Mouse (Mus musculus) liver, embryonic 15.5 days (tissue): ENCODE results near the gene Lmod1. TPM values are rescaled to one million over a fixed set of nuclear protein-coding genes. Genes with fewer than 3 reads are reported as not detected.

ENCODE experiments used
- ATAC-seq: fragments of 200-750 bp; cut with Nextera tagmentation; 2 replicates; pipeline ENCODE4 v1.8.0; 2017; ENCODE audit warnings: moderate number of reproducible peaks, mild to moderate bottlenecking, moderate library complexity; ENCODE audit not compliant: insufficient read depth
- H3K27ac ChIP-seq: fragments of 300-500 bp; sonication (generic); replicated peaks from 2 replicates; pipeline ENCODE4 v1.5.1; 2015; ENCODE audit warnings: mild to moderate bottlenecking, inconsistent platforms
- H3K27me3 ChIP-seq: fragments of 300-500 bp; sonication (generic); 2 replicates; pipeline ENCODE4 v1.6.1; 2015; ENCODE audit warnings: mild to moderate bottlenecking, inconsistent platforms
- H3K36me3 ChIP-seq: fragments of 300-500 bp; sonication (generic); replicated peaks from 2 replicates; pipeline ENCODE4 v1.6.1; 2015; ENCODE audit warnings: moderate library complexity, mild to moderate bottlenecking, inconsistent platforms
- H3K4me1 ChIP-seq: fragments of 300-500 bp; sonication (generic); replicated peaks from 2 replicates; pipeline ENCODE4 v1.6.1; 2015; ENCODE audit warnings: inconsistent platforms
- H3K4me2 ChIP-seq: fragments of 300-500 bp; sonication (generic); 2 replicates; pipeline ENCODE4 v1.6.1; 2015; ENCODE audit warnings: moderate library complexity, mild to moderate bottlenecking, inconsistent platforms
- H3K4me3 ChIP-seq: fragments of 300-500 bp; sonication (generic); replicated peaks from 2 replicates; pipeline ENCODE4 v1.5.1; 2015; ENCODE audit warnings: mild to moderate bottlenecking, inconsistent platforms
- H3K9ac ChIP-seq: fragments of 300-500 bp; sonication (generic); 2 replicates; pipeline ENCODE4 v1.6.1; 2015; ENCODE audit warnings: moderate library complexity, mild to moderate bottlenecking, inconsistent platforms
- H3K9me3 ChIP-seq: fragments of 300-500 bp; sonication (generic); replicated peaks from 2 replicates; pipeline ENCODE4 v1.6.1; 2016; ENCODE audit warnings: inconsistent platforms
- WGBS: fragments of 180-500 bp; shearing (Covaris S2); methylation state at CpG from one replicate; pipeline ENCODE4 v1.1.7; 2015; ENCODE audit warnings: mixed read lengths; ENCODE audit not compliant: insufficient replicate concordance; 5-methylcytosine and 5-hydroxymethylcytosine counted together
- polyA plus RNA-seq: library from polyadenylated mRNA; unstranded; fragments of >200 nt; fragmentation: Nextera tagmentation; extraction: Ambion mirVana; gene quantifications from 2 replicates; pipeline ENCODE4 v1.2.1, GENCODE M21; 2015

Lmod1 gene
- polyA plus RNA-seq, 1 experiment from 2014 or later: 0.12 TPM

DNA sequence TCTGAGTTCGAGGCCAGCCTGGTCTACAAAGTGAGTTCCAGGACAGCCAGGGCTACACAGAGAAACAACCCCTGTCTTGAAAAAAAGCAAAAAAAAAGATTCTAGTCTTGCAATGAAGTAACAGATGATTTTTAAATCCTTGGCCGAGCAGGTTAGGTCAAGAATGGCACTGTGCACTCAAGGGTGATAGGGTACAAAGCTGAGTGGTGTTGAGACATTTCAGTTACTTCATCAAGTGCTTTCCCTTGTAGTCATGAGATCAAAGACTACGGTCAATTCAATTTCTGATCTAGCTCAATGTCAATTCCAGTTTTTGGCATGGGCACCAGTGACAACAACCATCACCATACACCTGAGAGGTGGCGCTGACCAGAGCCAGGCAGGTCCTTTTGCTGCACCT lies 84.4 kb downstream of the Lmod1 start:
- no peaks in the 10 kb centered on the region for H3K4me1 ChIP-seq
- H3K27me3 ChIP-seq: no peaks in the 10 kb centered on the region
- ATAC-seq: no peak
- H3K9ac ChIP-seq: no peak overlapping the region
- WGBS: 81% methylated on average over 4 of the region's 4 CpGs
- no peak overlapping the region for H3K4me3 ChIP-seq
- no peak overlapping the region for H3K4me2 ChIP-seq
- peaks cover 81% of the 10 kb centered on the region for H3K36me3 ChIP-seq
- H3K27ac ChIP-seq: no peak overlapping the region
- H3K9me3 ChIP-seq: no peaks in the 10 kb centered on the region

- H3K9me3 ChIP-seq: no peaks in the 10 kb centered on the region
- no peaks in the 10 kb centered on the region for H3K4me1 ChIP-seq
- ATAC-seq: no peak
- peaks cover 80% of the 10 kb centered on the region for H3K36me3 ChIP-seq
- no peak overlapping the region for H3K27ac ChIP-seq
- H3K4me2 ChIP-seq: no peak overlapping the region
- 58% methylated on average over 2 of the region's 2 CpGs for WGBS
- H3K27me3 ChIP-seq: no peaks in the 10 kb centered on the region
- no peak overlapping the region for H3K9ac ChIP-seq
- no peak overlapping the region for H3K4me3 ChIP-seq
Observed at GRCm38 (mm10) chr1:135410967-135411366, 86.4 kb downstream of the Lmod1 start.

GRCm38 (mm10) chr1:135412130-135412529 lies 87.5 kb downstream of the Lmod1 start:
- WGBS: 79% methylated on average over 4 of the region's 4 CpGs
- no peak for ATAC-seq
- Histone ChIP-seq H3K36me3 (peaks cover 80% of the 10 kb centered on the region), H3K4me3 (no peak overlapping the region), H3K27me3 (no peaks in the 10 kb centered on the region), H3K9ac (no peak overlapping the region), H3K27ac (no peak overlapping the region), H3K4me2 (no peak overlapping the region), H3K9me3 (no peaks in the 10 kb centered on the region), H3K4me1 (no peaks in the 10 kb centered on the region)

GRCm38 (mm10) chr1:135413996-135414395 lies 89.4 kb downstream of the Lmod1 start:
- Histone ChIP-seq H3K36me3 (peaks cover 82% of the 10 kb centered on the region), H3K4me3 (no peak overlapping the region), H3K4me1 (no peaks in the 10 kb centered on the region), H3K27me3 (no peaks in the 10 kb centered on the region), H3K4me2 (no peak overlapping the region), H3K27ac (no peak overlapping the region), H3K9me3 (no peaks in the 10 kb centered on the region), H3K9ac (no peak overlapping the region)
- no peak for ATAC-seq

Other genes with a start within 250 kb of the Lmod1 start
- 0.18 and 0.25 TPM in 2 replicates for gene Lgr6, start 219.5 kb upstream of the Lmod1 start, polyA plus RNA-seq
- gene Ptpn7, start 192.1 kb upstream of the Lmod1 start, polyA plus RNA-seq: 10.7 and 10.9 TPM in 2 replicates
- 11.2 and 12.4 TPM in 2 replicates for gene Arl8a, start 178.0 kb upstream of the Lmod1 start, polyA plus RNA-seq
- not detected in 2 replicates for gene Gpr37l1, start 157.1 kb upstream of the Lmod1 start, polyA plus RNA-seq
- 1.0 and 1.4 TPM in 2 replicates for gene Elf3, start 66.2 kb upstream of the Lmod1 start, polyA plus RNA-seq
- gene Rnpep, start 40.7 kb upstream of the Lmod1 start, polyA plus RNA-seq: 25.9 and 26.6 TPM in 2 replicates
- 93.3 and 113 TPM in 2 replicates for gene Timm17a, start 11.0 kb upstream of the Lmod1 start, polyA plus RNA-seq
- gene Shisa4, start 50.4 kb downstream of the Lmod1 start, polyA plus RNA-seq: 1.3 and 1.6 TPM in 2 replicates
- gene Ipo9, start 105.7 kb downstream of the Lmod1 start, polyA plus RNA-seq: 25.6 and 27.5 TPM in 2 replicates